Mouse (Mus musculus): Measurements from ENCODE around the gene Pdpk1.

- TF ChIP-seq POLR2A (IDR thresholded peaks at IDR 0.05; ENCODE audit: borderline replicate concordance, control insufficient read depth, low read depth, low read length): no peak
- no peak for TF ChIP-seq CTCF (IDR thresholded peaks at IDR 0.05; ENCODE audit: control insufficient read depth, insufficient read depth, low read length)
Measured at GRCm38 (mm10) chr17:24037360-24037759, 113.4 kb downstream of the Pdpk1 start.
